Mouse (Mus musculus) small intestine, adult 2 months (tissue): Measurements from ENCODE around the gene S100a2. TPM values are rescaled to one million over a fixed set of nuclear protein-coding genes. Genes with fewer than 3 reads are reported as not detected.

Experiments used
- H3K27ac ChIP-seq: fragments of 200-500 bp; 2 replicates; pipeline ENCODE4 v1.5.1; 2012; ENCODE audit warnings: low read depth, low read length, control low read depth, inconsistent platforms; ENCODE audit not compliant: insufficient read depth
- H3K27me3 ChIP-seq: fragments of 200-500 bp; 2 replicates; pipeline ENCODE4 v1.6.1; 2012; ENCODE audit warnings: mild to moderate bottlenecking, moderate library complexity, low read length, inconsistent platforms; ENCODE audit not compliant: control insufficient read depth, insufficient read depth
- H3K36me3 ChIP-seq: fragments of 200-500 bp; 2 replicates; pipeline ENCODE4 v1.6.1; 2012; ENCODE audit warnings: mild to moderate bottlenecking, low read length, control low read depth, inconsistent platforms; ENCODE audit not compliant: control insufficient read depth, insufficient read depth
- H3K4me1 ChIP-seq: fragments of 200-500 bp; 2 replicates; pipeline ENCODE4 v1.6.1; 2012; ENCODE audit warnings: low read length, inconsistent platforms, mixed read lengths; ENCODE audit not compliant: control insufficient read depth, insufficient read depth, insufficient read length
- H3K4me3 ChIP-seq: fragments of 200-500 bp; 2 replicates; pipeline ENCODE4 v1.5.1; 2012; ENCODE audit warnings: low read depth, mild to moderate bottlenecking, control low read depth, inconsistent platforms, low read length, moderate library complexity
- CTCF ChIP-seq: fragments of 200-500 bp; IDR thresholded peaks from 2 replicates; pipeline ENCODE4 v1.5.1; 2012; ENCODE audit warnings: low read depth, mild to moderate bottlenecking, control low read depth, inconsistent platforms, low read length, moderate library complexity, mixed read lengths; ENCODE audit not compliant: insufficient replicate concordance, insufficient read length; ENCODE audit errors: extremely low read depth
- POLR2A ChIP-seq: fragments of 200-500 bp; IDR thresholded peaks from 2 replicates; pipeline ENCODE4 v1.6.1; 2012; ENCODE audit warnings: low read depth, mild to moderate bottlenecking, control low read depth, inconsistent platforms, low read length, moderate library complexity
- WGBS: fragments of 180-500 bp; shearing (Covaris S2); methylation state at CpG from one replicate; pipeline ENCODE4 v1.1.7; 2018; 5-methylcytosine and 5-hydroxymethylcytosine counted together
- polyA plus RNA-seq: library from polyadenylated mRNA; depleted of rRNA; stranded (reverse); fragments of >200 nt; gene quantifications from 2 replicates; pipeline ENCODE4 v1.2.3, GENCODE M21; 2012

Gene S100a2
- polyA plus RNA-seq, 1 experiment = not detected

GRCm38 (mm10) chr3:90608223-90608622 lies 18.2 kb downstream of the S100a2 start, which contains the start of gene S100a5:
TSS of gene S100a5 (plus strand) at chr3:90608523.
- 77% methylated on average over 3 of the region's 3 CpGs for WGBS
- Histone ChIP-seq H3K36me3 (no peaks in the 10 kb centered on the region), H3K4me3 (no peak within 1 kb of the TSS), H3K27me3 (no peaks in the 10 kb centered on the region), H3K27ac (no peak within 1 kb of the TSS), H3K4me1 (peaks cover 11% of the 10 kb centered on the region)
- TF ChIP-seq CTCF (no peak), POLR2A (no peak)

GRCm38 (mm10) chr3:90609102-90609501 lies 19.1 kb downstream of the S100a2 start:
- no peak for TF ChIP-seq POLR2A
- TF ChIP-seq CTCF = no peak

GRCm38 (mm10) chr3:90611494-90611893 lies 21.4 kb downstream of the S100a2 start:
- TF ChIP-seq CTCF (no peak), POLR2A (no peak)
- Histone ChIP-seq H3K4me1 (peaks cover 25% of the 10 kb centered on the region), H3K27me3 (no peaks in the 10 kb centered on the region), H3K36me3 (no peaks in the 10 kb centered on the region), H3K4me3 (no peak overlapping the region), H3K27ac (no peak overlapping the region)
- WGBS = 92% methylated on average over 3 of the region's 3 CpGs

More at GRCm38 (mm10) chr3:90609102-90609501, 19.1 kb downstream of the S100a2 start:
- H3K4me1 ChIP-seq = peaks cover 18% of the 10 kb centered on the region
- H3K27me3 ChIP-seq = no peaks in the 10 kb centered on the region
- H3K36me3 ChIP-seq = no peaks in the 10 kb centered on the region
- H3K4me3 ChIP-seq = no peak overlapping the region
- H3K27ac ChIP-seq = no peak overlapping the region

- peaks cover 25% of the 10 kb centered on the region for H3K4me1 ChIP-seq
- no peaks in the 10 kb centered on the region for H3K36me3 ChIP-seq
- no peak overlapping the region for H3K27ac ChIP-seq
- TF ChIP-seq CTCF (no peak), POLR2A (no peak)
- H3K4me3 ChIP-seq = no peak overlapping the region
- H3K27me3 ChIP-seq = no peaks in the 10 kb centered on the region
- 72% methylated on average over 4 of the region's 4 CpGs for WGBS
Measured at GRCm38 (mm10) chr3:90612061-90612460, 22.0 kb downstream of the S100a2 start.

GRCm38 (mm10) chr3:90612728-90613291 lies 22.8 kb downstream of the S100a2 start, which contains the start of gene S100a6:
TSS of gene S100a6 (plus strand) at chr3:90612882.
- H3K27me3 ChIP-seq = no peaks in the 10 kb centered on the region
- TF ChIP-seq CTCF (peak; percentile 71; the same call in 1 of the 2 replicates), POLR2A (peak; percentile 15; the same call in 1 of the 2 replicates)
- H3K27ac ChIP-seq = peak within 1 kb of the TSS; percentile 40
- peak within 1 kb of the TSS; percentile 61 for H3K4me3 ChIP-seq
- peaks cover 25% of the 10 kb centered on the region for H3K4me1 ChIP-seq
- 7% methylated on average over 23 of the region's 23 CpGs for WGBS
- H3K36me3 ChIP-seq = no peaks in the 10 kb centered on the region

GRCm38 (mm10) chr3:90613461-90614147 lies 23.6 kb downstream of the S100a2 start:
- peak overlapping the region; percentile 61 for H3K4me3 ChIP-seq

GRCm38 (mm10) chr3:90614148-90614530 lies 24.1 kb downstream of the S100a2 start:
- no peaks in the 10 kb centered on the region for H3K36me3 ChIP-seq
- H3K27ac ChIP-seq = peak overlapping the region; percentile 40
- no peaks in the 10 kb centered on the region for H3K27me3 ChIP-seq
- peak overlapping the region; percentile 61 for H3K4me3 ChIP-seq
- TF ChIP-seq POLR2A = no peak
- TF ChIP-seq CTCF = no peak
- peaks cover 23% of the 10 kb centered on the region for H3K4me1 ChIP-seq
- WGBS = 80% methylated on average over 6 of the region's 6 CpGs

More at GRCm38 (mm10) chr3:90613461-90614147, 23.6 kb downstream of the S100a2 start:
- no peak for TF ChIP-seq POLR2A
- no peak for TF ChIP-seq CTCF
- WGBS = 72% methylated on average over 7 of the region's 7 CpGs
- Histone ChIP-seq H3K27ac (peak overlapping the region; percentile 40), H3K36me3 (no peaks in the 10 kb centered on the region), H3K27me3 (no peaks in the 10 kb centered on the region), H3K4me1 (peaks cover 25% of the 10 kb centered on the region)
